Mouse (Mus musculus): ENCODE data around the gene Aars2. TPM values are rescaled to one million over a fixed set of nuclear protein-coding genes. Genes with fewer than 3 reads are reported as not detected.

The Aars2 gene
- polyA plus RNA-seq, 1 experiment from 2014 or later: 26.3 TPM

DNA sequence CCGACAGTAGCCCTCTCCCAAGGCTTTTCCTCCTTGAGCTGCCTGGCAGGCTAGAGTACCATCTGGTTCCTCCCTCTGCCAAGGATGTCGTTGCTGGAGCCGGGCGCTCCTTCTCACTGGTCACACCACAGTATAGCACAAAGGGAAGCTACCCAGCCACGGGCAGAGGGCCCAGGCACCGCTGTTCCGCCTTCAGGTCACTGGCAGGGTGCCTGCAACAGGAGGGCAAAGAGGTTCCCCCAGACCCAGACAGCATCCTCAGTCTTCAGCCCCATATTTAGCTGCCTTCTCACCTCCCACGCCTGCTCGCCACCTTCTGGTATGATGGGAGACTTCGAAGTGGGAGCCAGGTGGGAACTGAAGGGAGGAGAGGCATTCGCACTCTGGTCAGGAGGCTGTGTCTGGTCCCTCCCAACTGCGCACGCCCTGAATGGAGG is 23.7 kb downstream of the Aars2 start:
- no peak overlapping the region for H3K4me3 ChIP-seq (ENCODE audit: low read length)
- H3K36me3 ChIP-seq (ENCODE audit: insufficient read depth, low read length): no peaks in the 10 kb centered on the region
- peaks cover 2% of the 10 kb centered on the region; the same call in 1 of the 2 replicates for H3K4me1 ChIP-seq (ENCODE audit: insufficient read depth, low read length)
- no peak overlapping the region for H3K9ac ChIP-seq (replicated peaks; ENCODE audit: low read length)
- H3K27me3 ChIP-seq (ENCODE audit: insufficient read depth, low read length): peaks cover 31% of the 10 kb centered on the region
- WGBS: 45% methylated on average over 13 of the region's 13 CpGs
- ATAC-seq (ENCODE audit: low FRiP score, low TSS enrichment): no peak
- no peak overlapping the region for H3K27ac ChIP-seq (ENCODE audit: low read length)
- no peak overlapping the region for H3K4me2 ChIP-seq (replicated peaks; ENCODE audit: low read depth, low read length)
- no peaks in the 10 kb centered on the region for H3K9me3 ChIP-seq (ENCODE audit: low read length)

DNA sequence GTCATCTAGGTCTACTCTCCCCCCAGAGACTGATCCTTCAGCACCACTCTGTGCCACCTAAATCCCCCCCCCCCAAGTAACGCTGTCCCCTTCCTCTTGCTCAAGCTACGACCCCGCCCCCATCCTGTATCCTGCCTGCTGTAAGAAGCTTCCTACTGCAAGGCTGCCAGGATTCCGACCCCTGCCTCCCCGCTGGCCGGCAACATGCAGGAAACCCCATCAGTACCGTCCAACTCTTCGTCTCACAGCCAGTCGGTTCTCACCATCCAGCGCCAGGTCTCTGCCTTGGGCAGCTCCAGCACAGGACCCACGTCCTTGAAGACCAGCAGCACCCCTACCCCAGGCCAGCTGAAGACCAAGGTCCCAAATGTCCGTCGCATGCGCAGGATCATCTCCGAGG is 26.3 kb downstream of the Aars2 start:
- H3K9me3 ChIP-seq (ENCODE audit: low read length): no peaks in the 10 kb centered on the region
- H3K36me3 ChIP-seq (ENCODE audit: insufficient read depth, low read length): no peaks in the 10 kb centered on the region
- peaks cover 50% of the 10 kb centered on the region for H3K27me3 ChIP-seq (ENCODE audit: insufficient read depth, low read length)
- no peak for ATAC-seq (ENCODE audit: low FRiP score, low TSS enrichment)
- H3K27ac ChIP-seq (ENCODE audit: low read length): no peak overlapping the region
- H3K4me2 ChIP-seq (replicated peaks; ENCODE audit: low read depth, low read length): no peak overlapping the region
- WGBS: 52% methylated on average over 15 of the region's 15 CpGs
- no peak overlapping the region for H3K4me3 ChIP-seq (ENCODE audit: low read length)
- H3K9ac ChIP-seq (replicated peaks; ENCODE audit: low read length): no peak overlapping the region
- H3K4me1 ChIP-seq (ENCODE audit: insufficient read depth, low read length): no peaks in the 10 kb centered on the region

DNA sequence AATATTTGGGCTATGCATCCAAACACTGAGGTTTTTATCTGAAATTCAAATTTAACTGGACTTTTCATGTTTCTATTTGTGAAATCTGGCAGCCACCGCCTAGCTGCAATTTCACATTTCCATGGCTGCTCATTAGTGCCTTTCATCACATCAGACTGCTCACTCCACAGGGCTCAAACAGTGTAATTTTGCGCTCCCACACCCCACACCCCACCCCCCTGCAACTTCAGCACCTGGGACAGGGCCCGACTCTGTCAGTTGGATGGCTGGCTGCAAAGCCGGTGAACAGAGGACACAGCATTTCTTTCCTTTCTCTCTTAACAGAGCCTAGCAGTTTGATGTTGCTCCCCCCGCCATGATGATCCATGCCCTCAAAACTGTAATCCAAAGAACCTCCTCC is 29.6 kb downstream of the Aars2 start:
- H3K9ac ChIP-seq (replicated peaks; ENCODE audit: low read length): no peak overlapping the region
- no peaks in the 10 kb centered on the region for H3K36me3 ChIP-seq (ENCODE audit: insufficient read depth, low read length)
- 10% methylated on average over 5 of the region's 5 CpGs for WGBS
- H3K4me2 ChIP-seq (replicated peaks; ENCODE audit: low read depth, low read length): no peak overlapping the region
- ATAC-seq (ENCODE audit: low FRiP score, low TSS enrichment): no peak; the same call in 1 of the 2 replicates
- no peaks in the 10 kb centered on the region for H3K9me3 ChIP-seq (ENCODE audit: low read length)
- H3K27me3 ChIP-seq (ENCODE audit: insufficient read depth, low read length): peaks cover 61% of the 10 kb centered on the region
- H3K27ac ChIP-seq (ENCODE audit: low read length): no peak overlapping the region
- H3K4me3 ChIP-seq (ENCODE audit: low read length): no peak overlapping the region
- no peaks in the 10 kb centered on the region for H3K4me1 ChIP-seq (ENCODE audit: insufficient read depth, low read length)

DNA sequence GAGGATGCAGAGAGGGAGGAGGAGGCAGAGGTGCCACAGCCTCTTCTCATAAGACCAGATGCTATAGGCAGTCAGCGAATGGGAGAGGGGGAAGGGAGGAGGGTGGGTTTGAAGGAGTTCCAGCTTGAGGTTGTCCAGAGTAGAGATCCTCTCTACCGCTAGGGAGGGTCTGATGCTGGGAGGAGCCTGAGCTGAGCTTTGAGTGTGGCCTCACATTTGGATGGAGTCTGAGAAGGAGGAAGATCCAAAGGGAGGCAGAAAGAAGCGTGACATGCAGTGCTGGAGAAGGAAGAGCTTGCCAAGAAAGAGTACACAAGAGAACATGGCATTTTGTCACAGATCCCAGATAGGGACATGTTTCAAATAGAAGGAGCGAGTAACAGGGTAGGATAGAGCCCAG is 31.8 kb downstream of the Aars2 start:
- Histone ChIP-seq H3K4me1 (ENCODE audit: insufficient read depth, low read length) (no peaks in the 10 kb centered on the region), H3K9ac (replicated peaks; ENCODE audit: low read length) (no peak overlapping the region), H3K4me3 (ENCODE audit: low read length) (no peak overlapping the region), H3K27me3 (ENCODE audit: insufficient read depth, low read length) (peaks cover 73% of the 10 kb centered on the region), H3K9me3 (ENCODE audit: low read length) (no peaks in the 10 kb centered on the region), H3K4me2 (replicated peaks; ENCODE audit: low read depth, low read length) (no peak overlapping the region), H3K27ac (ENCODE audit: low read length) (no peak overlapping the region), H3K36me3 (ENCODE audit: insufficient read depth, low read length) (no peaks in the 10 kb centered on the region)
- 65% methylated on average over 4 of the region's 4 CpGs for WGBS
- no peak for ATAC-seq (ENCODE audit: low FRiP score, low TSS enrichment)

DNA sequence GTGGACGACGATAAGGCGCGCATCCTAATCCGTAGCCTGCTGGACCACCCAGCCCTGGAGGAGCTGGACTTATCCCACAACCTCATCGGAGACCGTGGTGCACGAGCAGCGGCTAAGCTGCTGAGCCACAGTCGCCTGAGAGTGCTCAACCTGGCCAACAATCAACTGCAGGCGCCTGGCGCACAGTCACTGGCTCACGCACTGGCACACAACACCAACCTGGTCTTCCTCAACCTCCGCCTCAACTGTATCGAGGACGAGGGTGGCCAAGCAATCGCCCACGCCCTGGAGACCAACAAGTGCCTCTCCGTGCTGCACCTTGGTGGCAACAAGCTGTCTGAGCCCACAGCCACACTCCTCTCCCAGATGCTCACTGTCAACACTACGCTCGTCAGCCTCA is 33.0 kb downstream of the Aars2 start:
- H3K27ac ChIP-seq (ENCODE audit: low read length): no peak overlapping the region
- peaks cover 76% of the 10 kb centered on the region for H3K27me3 ChIP-seq (ENCODE audit: insufficient read depth, low read length)
- H3K9ac ChIP-seq (replicated peaks; ENCODE audit: low read length): no peak overlapping the region
- ATAC-seq (ENCODE audit: low FRiP score, low TSS enrichment): no peak
- H3K36me3 ChIP-seq (ENCODE audit: insufficient read depth, low read length): no peaks in the 10 kb centered on the region
- peaks cover 2% of the 10 kb centered on the region for H3K4me1 ChIP-seq (ENCODE audit: insufficient read depth, low read length)
- WGBS: 74% methylated on average over 21 of the region's 21 CpGs
- no peak overlapping the region for H3K4me2 ChIP-seq (replicated peaks; ENCODE audit: low read depth, low read length)
- no peak overlapping the region for H3K4me3 ChIP-seq (ENCODE audit: low read length)
- no peaks in the 10 kb centered on the region for H3K9me3 ChIP-seq (ENCODE audit: low read length)

DNA sequence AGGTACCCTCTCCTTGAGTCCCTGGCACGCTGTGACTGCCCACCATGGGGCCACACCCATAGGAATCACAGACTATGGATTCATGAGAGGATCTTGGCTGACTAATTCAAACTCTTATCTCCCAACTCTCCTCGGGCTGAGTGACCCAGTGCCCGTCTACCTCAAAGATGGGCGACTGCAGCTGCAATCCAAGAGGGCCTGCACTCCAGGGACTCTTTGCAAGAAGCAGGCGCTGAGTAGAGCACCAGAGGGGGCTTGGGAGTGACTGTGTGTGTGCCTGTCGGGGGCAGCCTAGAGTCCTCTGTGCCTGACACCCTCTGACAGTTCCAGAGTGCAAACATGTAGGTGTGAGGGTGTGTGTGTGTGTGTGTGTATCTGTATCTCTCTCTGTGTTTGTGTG is 35.5 kb downstream of the Aars2 start:
- Histone ChIP-seq H3K27ac (ENCODE audit: low read length) (no peak overlapping the region), H3K27me3 (ENCODE audit: insufficient read depth, low read length) (peaks cover 81% of the 10 kb centered on the region), H3K4me1 (ENCODE audit: insufficient read depth, low read length) (peaks cover 15% of the 10 kb centered on the region), H3K9me3 (ENCODE audit: low read length) (no peaks in the 10 kb centered on the region), H3K9ac (replicated peaks; ENCODE audit: low read length) (no peak overlapping the region), H3K4me2 (replicated peaks; ENCODE audit: low read depth, low read length) (no peak overlapping the region), H3K36me3 (ENCODE audit: insufficient read depth, low read length) (no peaks in the 10 kb centered on the region), H3K4me3 (ENCODE audit: low read length) (no peak overlapping the region)
- WGBS: 41% methylated on average over 6 of the region's 6 CpGs
- ATAC-seq (ENCODE audit: low FRiP score, low TSS enrichment): no peak

DNA sequence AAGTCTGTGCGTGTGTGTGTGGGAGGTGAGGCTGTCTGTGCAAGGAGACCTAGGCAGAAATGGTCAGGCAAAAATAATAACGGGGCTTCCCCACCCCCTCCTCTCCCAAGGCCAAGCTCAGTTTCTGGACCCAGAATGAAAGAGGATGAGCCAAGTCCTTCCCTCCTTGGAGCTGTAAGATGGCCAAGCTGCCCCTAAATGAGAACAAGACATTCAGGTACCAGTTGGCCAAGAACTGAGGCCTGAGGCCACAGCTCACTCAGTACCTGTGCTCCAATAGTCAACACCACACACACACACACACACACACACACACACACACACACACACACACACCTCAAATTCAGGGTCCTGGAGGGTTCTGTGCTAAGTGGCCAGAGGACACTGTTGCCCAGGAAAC is 36.1 kb downstream of the Aars2 start:
- no peak overlapping the region for H3K4me2 ChIP-seq (replicated peaks; ENCODE audit: low read depth, low read length)
- no peaks in the 10 kb centered on the region for H3K9me3 ChIP-seq (ENCODE audit: low read length)
- H3K36me3 ChIP-seq (ENCODE audit: insufficient read depth, low read length): no peaks in the 10 kb centered on the region
- H3K27me3 ChIP-seq (ENCODE audit: insufficient read depth, low read length): peaks cover 82% of the 10 kb centered on the region
- H3K27ac ChIP-seq (ENCODE audit: low read length): no peak overlapping the region
- peaks cover 15% of the 10 kb centered on the region for H3K4me1 ChIP-seq (ENCODE audit: insufficient read depth, low read length)
- 50% methylated on average over 2 of the region's 2 CpGs for WGBS
- no peak for ATAC-seq (ENCODE audit: low FRiP score, low TSS enrichment)
- H3K9ac ChIP-seq (replicated peaks; ENCODE audit: low read length): no peak overlapping the region
- no peak overlapping the region for H3K4me3 ChIP-seq (ENCODE audit: low read length)

DNA sequence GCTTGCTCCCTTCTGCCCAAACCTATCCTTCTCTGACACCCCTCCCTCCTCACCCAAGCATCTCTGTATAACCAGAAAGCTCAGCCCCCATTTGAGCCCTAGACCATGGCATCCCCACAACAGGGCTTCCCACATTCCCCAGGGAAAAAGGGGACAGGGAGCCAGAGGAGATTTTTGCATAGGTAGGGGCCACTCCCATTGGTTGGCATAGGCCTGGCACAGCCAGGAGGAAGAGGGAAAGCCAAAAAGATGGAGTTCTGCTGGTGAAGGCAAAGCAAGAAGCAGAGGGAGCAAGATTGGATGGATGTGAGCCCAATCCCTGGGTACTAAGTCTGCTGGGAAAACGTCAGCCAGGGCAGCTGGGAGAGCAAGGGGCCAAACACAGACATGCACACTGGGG is 36.5 kb downstream of the Aars2 start:
- H3K4me3 ChIP-seq (ENCODE audit: low read length): no peak overlapping the region
- H3K9ac ChIP-seq (replicated peaks; ENCODE audit: low read length): no peak overlapping the region
- peaks cover 86% of the 10 kb centered on the region for H3K27me3 ChIP-seq (ENCODE audit: insufficient read depth, low read length)
- no peak for ATAC-seq (ENCODE audit: low FRiP score, low TSS enrichment)
- peaks cover 15% of the 10 kb centered on the region for H3K4me1 ChIP-seq (ENCODE audit: insufficient read depth, low read length)
- H3K4me2 ChIP-seq (replicated peaks; ENCODE audit: low read depth, low read length): no peak overlapping the region
- no peaks in the 10 kb centered on the region for H3K9me3 ChIP-seq (ENCODE audit: low read length)
- H3K36me3 ChIP-seq (ENCODE audit: insufficient read depth, low read length): no peaks in the 10 kb centered on the region
- 45% methylated on average over 1 of the region's 1 CpGs for WGBS
- H3K27ac ChIP-seq (ENCODE audit: low read length): no peak overlapping the region

DNA sequence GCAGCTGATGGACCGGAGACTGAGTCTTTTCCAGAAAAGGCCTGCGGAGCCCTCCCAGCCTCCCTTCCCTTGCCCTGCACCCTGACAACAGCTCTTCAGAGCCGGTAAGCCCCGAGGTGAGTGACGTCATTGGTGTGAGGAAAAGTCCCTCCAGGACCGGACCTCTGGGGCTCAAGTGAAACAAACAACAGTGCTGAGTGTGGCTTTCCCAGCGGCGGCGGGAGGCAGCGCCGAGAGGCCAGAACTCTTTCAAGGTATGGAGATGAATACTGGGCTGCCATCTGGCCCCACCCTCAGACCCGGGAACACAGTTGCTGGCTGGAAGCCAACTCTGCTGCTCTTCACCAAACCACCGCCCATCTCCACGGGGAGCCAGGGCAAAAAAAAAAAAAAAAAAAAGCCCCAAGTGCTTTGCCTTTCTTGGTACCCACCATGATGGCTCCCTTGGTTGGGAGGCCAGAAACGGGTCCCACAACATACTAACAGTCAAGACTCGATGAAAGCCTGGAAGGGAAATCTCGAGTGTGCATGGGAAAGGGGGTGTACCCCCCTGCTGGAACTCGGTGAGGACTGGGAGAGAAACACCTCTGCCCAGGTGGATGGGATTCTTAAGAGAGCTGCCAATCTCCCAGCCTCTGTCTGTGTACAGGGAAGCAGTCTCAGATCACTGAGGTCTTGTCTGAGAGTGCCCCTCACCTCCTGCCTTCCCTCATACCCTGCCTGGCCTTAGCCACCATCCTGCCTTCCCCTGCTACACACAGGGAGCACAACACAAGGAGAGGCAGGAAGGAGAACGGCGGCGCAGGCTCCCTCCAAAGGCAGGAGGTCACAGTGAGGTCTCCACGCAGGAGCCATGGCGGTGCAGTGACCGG is 37.6 kb downstream of the Aars2 start:
- Histone ChIP-seq H3K36me3 (ENCODE audit: insufficient read depth, low read length) (no peaks in the 10 kb centered on the region), H3K27ac (ENCODE audit: low read length) (no peak overlapping the region), H3K4me2 (replicated peaks; ENCODE audit: low read depth, low read length) (peak overlapping the region; percentile 55), H3K9ac (replicated peaks; ENCODE audit: low read length) (no peak overlapping the region), H3K9me3 (ENCODE audit: low read length) (no peaks in the 10 kb centered on the region), H3K4me1 (ENCODE audit: insufficient read depth, low read length) (peaks cover 15% of the 10 kb centered on the region), H3K4me3 (ENCODE audit: low read length) (peak overlapping the region; percentile 38; the same call in 1 of the 2 replicates), H3K27me3 (ENCODE audit: insufficient read depth, low read length) (peaks cover 84% of the 10 kb centered on the region)
- no peak for ATAC-seq (ENCODE audit: low FRiP score, low TSS enrichment)
- WGBS: 10% methylated on average over 24 of the region's 24 CpGs

DNA sequence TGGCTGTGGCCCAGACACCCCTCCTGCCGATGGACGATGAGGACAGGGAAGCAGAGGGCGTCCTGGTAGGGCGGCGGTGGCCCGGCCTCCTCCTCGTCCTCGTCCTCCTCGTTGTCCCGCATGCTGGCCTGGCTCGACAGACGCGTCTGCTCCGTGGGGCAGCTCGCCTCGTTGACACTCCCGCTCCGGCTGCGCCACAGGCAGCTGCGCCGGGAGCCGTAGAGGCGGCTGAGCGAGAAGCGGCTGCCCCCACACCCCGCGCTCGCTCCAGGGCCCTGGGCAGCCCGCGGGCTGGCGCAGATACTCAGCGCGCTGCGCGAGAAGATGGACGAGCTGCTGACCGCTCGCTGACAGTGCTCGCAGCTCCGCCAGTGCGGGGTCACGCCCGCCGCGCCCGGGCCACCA is 38.2 kb downstream of the Aars2 start:
- Histone ChIP-seq H3K4me3 (ENCODE audit: low read length) (peak overlapping the region; percentile 38), H3K9me3 (ENCODE audit: low read length) (no peaks in the 10 kb centered on the region), H3K4me1 (ENCODE audit: insufficient read depth, low read length) (peaks cover 18% of the 10 kb centered on the region), H3K36me3 (ENCODE audit: insufficient read depth, low read length) (no peaks in the 10 kb centered on the region), H3K4me2 (replicated peaks; ENCODE audit: low read depth, low read length) (peak overlapping the region; percentile 55), H3K27me3 (ENCODE audit: insufficient read depth, low read length) (peaks cover 80% of the 10 kb centered on the region), H3K27ac (ENCODE audit: low read length) (no peak overlapping the region), H3K9ac (replicated peaks; ENCODE audit: low read length) (no peak overlapping the region)
- no peak for ATAC-seq (ENCODE audit: low FRiP score, low TSS enrichment)
- WGBS: 4% methylated on average over 46 of the region's 46 CpGs
